Mouse (Mus musculus) ES-Bruce4 (cell line): Measurements from ENCODE around the gene Zfp518b.

Experiments
- CTCF ChIP-seq: IDR thresholded peaks from one replicate; pipeline ENCODE4 v1.8.1; 2011; ENCODE audit warnings: low read depth, low read length
- EP300 ChIP-seq: IDR thresholded peaks from 2 replicates; pipeline ENCODE4 v1.6.1; 2011; ENCODE audit warnings: low read depth, low read length; ENCODE audit not compliant: insufficient read depth
- POLR2A ChIP-seq: IDR thresholded peaks from one replicate; pipeline ENCODE4 v1.8.1; 2011; ENCODE audit warnings: low read length; ENCODE audit not compliant: insufficient read depth

- TF ChIP-seq CTCF (no peak), POLR2A (no peak), EP300 (no peak)
Measured at GRCm38 (mm10) chr5:38618908-38619307, 65.7 kb downstream of the Zfp518b start.
